Comparison of ENCODE assay signal across 8 mouse cellular contexts in the genomic region with DNA sequence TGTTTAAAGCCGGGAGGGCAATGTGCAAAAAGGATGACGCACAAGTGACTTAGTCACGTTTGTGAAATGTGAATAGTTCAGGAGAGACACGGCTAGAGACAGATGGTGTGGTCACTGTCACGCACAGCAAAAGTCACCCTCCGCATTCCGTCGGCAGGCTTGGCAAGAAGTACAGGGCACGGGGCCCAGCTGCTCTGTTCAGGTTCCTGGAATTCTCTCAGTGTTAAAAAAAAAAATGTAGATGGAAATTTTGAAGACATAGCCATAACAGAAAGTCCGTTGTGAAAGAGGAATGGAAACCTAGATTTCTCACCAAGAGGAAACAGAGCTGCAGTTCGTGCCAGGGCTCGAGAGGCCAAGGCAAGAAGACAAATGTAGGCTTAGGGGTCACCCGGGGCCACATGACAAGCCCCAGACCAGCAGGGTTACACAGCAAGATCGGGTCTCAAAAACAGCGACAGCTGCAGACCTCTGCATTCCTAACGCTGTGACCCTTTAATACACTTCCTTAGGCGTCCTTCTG. TPM values are rescaled to one million over a fixed set of nuclear protein-coding genes. Genes with fewer than 3 reads are reported as not detected.
DNase-seq lines count a peak whose midpoint lies in the region; ATAC-seq lines count a peak whose summit lies in the region.
"Had no signal": no experiment of that assay in that cellular context is flagged by ENCODE, and none has a peak within 500 bp of the region (broad histone marks: within the 10 kb centered on the region; RNA-seq: fewer than 3 reads in every experiment).

No protein-coding gene starts in this region.

- ATAC-seq in lung, embryonic 16.5 days (ENCODE audit: low read depth) = peak; percentile 66
- no peak for ATAC-seq in midbrain, embryonic 15.5 days (replicated peaks)

- no peak overlapping the region for H3K27ac ChIP-seq in lung, embryonic 16.5 days (ENCODE audit: low read length)
- H3K27ac ChIP-seq in midbrain, embryonic 15.5 days = no peak overlapping the region

- H3K4me1 ChIP-seq in lung, embryonic 16.5 days (replicated peaks; ENCODE audit: control insufficient read depth, insufficient read depth, low read length) = peaks cover 4% of the 10 kb centered on the region
- peaks cover 5% of the 10 kb centered on the region; the same call in 1 of the 2 replicates for H3K4me1 ChIP-seq in midbrain, embryonic 15.5 days

- no peak overlapping the region for H3K4me3 ChIP-seq in lung, embryonic 16.5 days (ENCODE audit: low read length)
- no peak overlapping the region for H3K4me3 ChIP-seq in midbrain, embryonic 15.5 days

- no peaks in the 10 kb centered on the region for H3K27me3 ChIP-seq in lung, embryonic 16.5 days (ENCODE audit: control insufficient read depth, insufficient read depth, low read depth, low read length)
- no peaks in the 10 kb centered on the region for H3K27me3 ChIP-seq in midbrain, embryonic 15.5 days (replicated peaks)

- H3K9me3 ChIP-seq in lung, embryonic 16.5 days (ENCODE audit: control insufficient read depth, low read length) = no peaks in the 10 kb centered on the region
- no peaks in the 10 kb centered on the region for H3K9me3 ChIP-seq in midbrain, embryonic 15.5 days

- intact Hi-C loops in heart, postnatal 10 days (cut with DNase I) = no loop called here

- H3K9ac ChIP-seq in lung, embryonic 16.5 days (ENCODE audit: low read length) = no peak overlapping the region
- no peak overlapping the region for H3K9ac ChIP-seq in midbrain, embryonic 15.5 days

- 24% methylated on average over 17 of the region's 17 CpGs for WGBS in lung, embryonic 16.5 days
- WGBS in midbrain, embryonic 15.5 days = 59% methylated on average over 17 of the region's 17 CpGs

- peak overlapping the region; percentile 5; the same call in 1 of the 2 replicates for H3K4me2 ChIP-seq in lung, embryonic 16.5 days (ENCODE audit: low read depth, low read length)
- H3K4me2 ChIP-seq in midbrain, embryonic 15.5 days = no peak overlapping the region

- DNase-seq in urinary bladder, postnatal 25 days (ENCODE audit: low spot score) = peak; percentile 40
- no peak for DNase-seq in urinary bladder, postnatal 10 days (ENCODE audit: low spot score)
- peak; percentile 82 to 84 for DNase-seq in cerebellum, postnatal 10 days
- DNase-seq in heart, postnatal 10 days = peak; percentile 76 to 82
- DNase-seq in ovary, postnatal 10 days (ENCODE audit: low spot score) = no peak

- peaks cover 2% of the 10 kb centered on the region; the same call in 1 of the 2 replicates for H3K36me3 ChIP-seq in lung, embryonic 16.5 days (ENCODE audit: control insufficient read depth, insufficient read depth, low read length)
- H3K36me3 ChIP-seq in midbrain, embryonic 15.5 days (replicated peaks) = peaks cover 2% of the 10 kb centered on the region; the same call in 1 of the 2 replicates

RNA-seq across cellular contexts. Expression of a gene that starts 20.7 kb away (rescaled TPM):
- not detected for total RNA-seq in heart, postnatal 10 days (2021)
- polyA plus RNA-seq in lung, embryonic 16.5 days (2015; fragmentation: Nextera tagmentation; extraction: Ambion mirVana) = not detected in 2 replicates
- not detected in 2 replicates for polyA plus RNA-seq in midbrain, embryonic 15.5 days (2015; fragmentation: Nextera tagmentation; extraction: Ambion mirVana)
- polyA plus RNA-seq: embryonic facial prominence, embryonic 11.5 days had no signal

RNA-seq across cellular contexts. Expression of a gene that starts 21.2 kb away (rescaled TPM):
- 10 to 100 TPM; 89.3 to 91.8 TPM for total RNA-seq in heart, postnatal 10 days (2021)
- polyA plus RNA-seq in lung, embryonic 16.5 days (2015; fragmentation: Nextera tagmentation; extraction: Ambion mirVana) = 86.3 and 89.9 TPM in 2 replicates
- 124 and 128 TPM in 2 replicates for polyA plus RNA-seq in midbrain, embryonic 15.5 days (2015; fragmentation: Nextera tagmentation; extraction: Ambion mirVana)

RNA-seq across cellular contexts. Expression of a gene that starts 30.3 kb away (rescaled TPM):
- under 1 TPM in 1 of 2 experiments, not detected in 1; 0.47 TPM for total RNA-seq in heart, postnatal 10 days (2021)
- 0.39 and 0.82 TPM in 2 replicates for polyA plus RNA-seq in lung, embryonic 16.5 days (2015; fragmentation: Nextera tagmentation; extraction: Ambion mirVana)
- polyA plus RNA-seq in midbrain, embryonic 15.5 days (2015; fragmentation: Nextera tagmentation; extraction: Ambion mirVana) = not detected in 2 replicates

RNA-seq across cellular contexts. Expression of a gene that starts 43.2 kb away (rescaled TPM):
- total RNA-seq in heart, postnatal 10 days (2021) = not detected
- not detected in 2 replicates for polyA plus RNA-seq in lung, embryonic 16.5 days (2015; fragmentation: Nextera tagmentation; extraction: Ambion mirVana)
- not detected in 2 replicates for polyA plus RNA-seq in midbrain, embryonic 15.5 days (2015; fragmentation: Nextera tagmentation; extraction: Ambion mirVana)
- polyA plus RNA-seq: embryonic facial prominence, embryonic 11.5 days had no signal

RNA-seq across cellular contexts. Expression of a gene that starts 57.9 kb away (rescaled TPM):
- total RNA-seq in heart, postnatal 10 days (2021) = 10 to 100 TPM; 34.5 to 40.0 TPM
- 51.6 and 64.2 TPM in 2 replicates for polyA plus RNA-seq in lung, embryonic 16.5 days (2015; fragmentation: Nextera tagmentation; extraction: Ambion mirVana)
- 71.7 and 72.6 TPM in 2 replicates for polyA plus RNA-seq in midbrain, embryonic 15.5 days (2015; fragmentation: Nextera tagmentation; extraction: Ambion mirVana)

Comparison
In these comparisons a context has a peak if more than half of its experiments do, and no peak if none do; other contexts are left out.
1. DNase-seq: peak in urinary bladder, postnatal 25 days (single experiment), cerebellum, postnatal 10 days (2 of 2) and heart, postnatal 10 days (2 of 2); none in urinary bladder, postnatal 10 days (single experiment) and ovary, postnatal 10 days (single experiment).